Mouse (Mus musculus) lung, adult 2 months (tissue): ENCODE data around the gene Ccdc9.

Source experiments
- CTCF ChIP-seq: fragments of 200-500 bp; IDR thresholded peaks from 2 replicates; pipeline ENCODE4 v1.5.1; 2011; ENCODE audit warnings: mild to moderate bottlenecking, low read length, control low read depth; ENCODE audit not compliant: insufficient read depth
- POLR2A ChIP-seq: fragments of 200-500 bp; IDR thresholded peaks from 2 replicates; pipeline ENCODE4 v1.6.1; 2011; ENCODE audit warnings: low read depth, mild to moderate bottlenecking, control low read depth, low read length, borderline replicate concordance; ENCODE audit errors: extremely low read depth

DNA sequence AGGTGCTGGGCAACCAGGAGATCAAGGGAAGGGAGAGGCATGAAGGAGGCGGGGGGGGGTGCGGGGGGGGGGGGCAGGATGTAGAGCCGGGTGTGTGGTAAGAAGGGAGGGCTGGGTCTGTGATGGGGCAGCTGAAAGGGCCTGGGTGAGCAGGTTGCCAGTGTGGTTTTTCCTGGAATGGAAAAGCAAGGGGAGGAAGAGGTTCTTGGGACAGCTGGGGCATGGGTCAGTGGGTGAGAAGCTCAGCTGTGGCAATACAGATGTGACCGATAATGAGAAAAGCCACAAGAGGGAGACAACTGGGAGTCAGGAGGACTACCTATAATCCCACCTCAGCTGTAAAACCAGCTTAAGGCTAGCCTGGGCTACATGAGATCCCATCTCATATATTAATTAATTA is 40.6 kb downstream of the Ccdc9 start:
- TF ChIP-seq CTCF = no peak
- no peak for TF ChIP-seq POLR2A
